Mouse (Mus musculus) liver, postnatal 0 days (tissue): ENCODE results near the gene St3gal5. TPM values are rescaled to one million over a fixed set of nuclear protein-coding genes. Genes with fewer than 3 reads are reported as not detected.

Source experiments
- ATAC-seq: fragments of 200-750 bp; cut with Nextera tagmentation; 2 replicates; pipeline ENCODE4 v1.8.0; 2017; ENCODE audit warnings: mild to moderate bottlenecking, moderate library complexity
- DNase-seq: peaks from one replicate; pipeline ENCODE4 v3.0.0-alpha.2; 2016
- H3K27ac ChIP-seq: fragments of 300-500 bp; sonication (generic); 2 replicates; pipeline ENCODE4 v1.5.1; 2014; ENCODE audit warnings: antibody characterized with exemption, moderate library complexity, mild to moderate bottlenecking, low read depth
- H3K27me3 ChIP-seq: fragments of 300-500 bp; sonication (generic); 2 replicates; pipeline ENCODE4 v1.6.1; 2014; ENCODE audit warnings: low read length, control low read depth, mixed read lengths; ENCODE audit not compliant: insufficient read depth
- H3K36me3 ChIP-seq: fragments of 300-500 bp; sonication (generic); replicated peaks from 2 replicates; pipeline ENCODE4 v1.6.1; 2014; ENCODE audit warnings: mild to moderate bottlenecking, control low read depth, low read length, moderate library complexity, mixed read lengths; ENCODE audit not compliant: insufficient read depth
- H3K4me1 ChIP-seq: fragments of 300-500 bp; sonication (generic); 2 replicates; pipeline ENCODE4 v1.6.1; 2014; ENCODE audit warnings: antibody characterized with exemption, mild to moderate bottlenecking, control low read depth; ENCODE audit not compliant: insufficient read depth
- H3K4me2 ChIP-seq: fragments of 300-500 bp; sonication (generic); 2 replicates; pipeline ENCODE4 v1.6.1; 2014; ENCODE audit warnings: low read depth, mild to moderate bottlenecking, low read length, moderate library complexity, mixed read lengths
- H3K4me3 ChIP-seq: fragments of 300-500 bp; sonication (generic); 2 replicates; pipeline ENCODE4 v1.5.1; 2014; ENCODE audit warnings: low read depth, low read length
- H3K9ac ChIP-seq: fragments of 300-500 bp; sonication (generic); replicated peaks from 2 replicates; pipeline ENCODE4 v1.6.1; 2014; ENCODE audit warnings: mild to moderate bottlenecking, moderate library complexity
- H3K9me3 ChIP-seq: fragments of 300-500 bp; sonication (generic); 2 replicates; pipeline ENCODE4 v1.6.1; 2016; ENCODE audit warnings: mild to moderate bottlenecking, control low read depth, low read length, mixed read lengths
- CTCF ChIP-seq: sonication (generic); IDR thresholded peaks from 2 replicates; pipeline ENCODE4 v1.5.1; 2016; ENCODE audit warnings: antibody characterized with exemption, low read depth
- EP300 ChIP-seq: IDR thresholded peaks from 2 replicates; pipeline ENCODE4 v1.6.1; 2016; ENCODE audit warnings: antibody characterized with exemption, low read depth, mild to moderate bottlenecking
- WGBS: fragments of 180-500 bp; shearing (Covaris S2); extraction: QIAGEN DNeasy Blood & Tissue Kit; methylation state at CpG from one replicate; pipeline ENCODE4 v1.1.7; 2014; ENCODE audit not compliant: insufficient replicate concordance; 5-methylcytosine and 5-hydroxymethylcytosine counted together
- polyA plus RNA-seq: library from polyadenylated mRNA; unstranded; fragments of >200 nt; fragmentation: Nextera tagmentation; extraction: Ambion mirVana; gene quantifications from 2 replicates; pipeline ENCODE4 v1.2.1, GENCODE M21; 2015

The St3gal5 gene
- polyA plus RNA-seq: 175 and 212 TPM in 2 replicates

DNA sequence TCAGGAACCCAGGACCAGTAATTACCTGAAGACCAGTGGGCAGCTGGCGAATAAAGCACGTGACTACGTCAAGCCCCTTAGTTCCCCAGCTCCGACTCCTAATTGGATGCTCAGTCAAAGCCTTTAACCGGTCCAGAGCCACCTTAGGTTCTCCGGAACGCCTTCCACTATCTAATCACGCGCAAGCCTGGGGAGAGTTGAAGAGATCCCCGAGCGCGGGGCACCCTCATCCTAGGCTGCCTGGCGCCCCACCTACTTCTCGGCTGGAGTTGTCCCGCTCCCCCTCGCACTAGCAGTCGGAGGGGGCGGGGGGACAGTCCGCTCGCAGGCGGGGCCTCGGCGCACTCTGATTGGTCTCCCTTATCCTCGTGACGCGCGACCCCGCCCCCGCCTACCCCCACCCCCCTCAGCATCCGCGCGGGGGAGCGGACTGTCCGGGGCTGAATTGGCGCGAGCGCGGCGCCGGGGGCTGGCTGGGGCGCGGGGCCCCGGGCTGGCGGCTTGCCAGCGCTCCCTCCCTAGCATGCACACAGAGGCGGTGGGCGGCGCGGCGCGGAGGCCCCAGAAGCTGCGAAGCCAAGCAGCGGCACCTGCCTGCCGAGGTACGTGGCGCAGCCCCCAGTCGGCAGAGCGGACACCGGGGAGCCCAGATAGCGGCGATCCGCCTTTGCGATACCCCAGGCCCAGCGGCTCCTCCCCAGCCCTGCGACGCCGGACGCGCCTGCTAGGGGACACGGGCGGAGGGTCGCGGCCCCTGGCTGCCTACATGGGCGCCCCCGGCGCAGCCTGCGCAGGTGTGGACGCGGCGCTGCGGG, at the start of gene St3gal5:
Gene St3gal5 (plus strand): TSS at position 412 of the 815 bp plus-strand sequence.
- Histone ChIP-seq H3K36me3 (peaks cover 11% of the 10 kb centered on the region; the same call in 1 of the 2 replicates), H3K27ac (peak within 1 kb of the TSS; percentile 96), H3K9ac (peak within 1 kb of the TSS; percentile 98), H3K4me3 (peak within 1 kb of the TSS; percentile 75), H3K9me3 (no peaks in the 10 kb centered on the region), H3K4me1 (peaks cover 53% of the 10 kb centered on the region), H3K27me3 (no peaks in the 10 kb centered on the region), H3K4me2 (peak within 1 kb of the TSS; percentile 83)
- under 1% methylated on average over 65 of the region's 81 CpGs for WGBS
- TF ChIP-seq CTCF (peak; percentile 49), EP300 (peak; percentile 45; the same call in 1 of the 2 replicates)
- DNase-seq (peak; percentile 97), ATAC-seq (peak; percentile 86)

DNA sequence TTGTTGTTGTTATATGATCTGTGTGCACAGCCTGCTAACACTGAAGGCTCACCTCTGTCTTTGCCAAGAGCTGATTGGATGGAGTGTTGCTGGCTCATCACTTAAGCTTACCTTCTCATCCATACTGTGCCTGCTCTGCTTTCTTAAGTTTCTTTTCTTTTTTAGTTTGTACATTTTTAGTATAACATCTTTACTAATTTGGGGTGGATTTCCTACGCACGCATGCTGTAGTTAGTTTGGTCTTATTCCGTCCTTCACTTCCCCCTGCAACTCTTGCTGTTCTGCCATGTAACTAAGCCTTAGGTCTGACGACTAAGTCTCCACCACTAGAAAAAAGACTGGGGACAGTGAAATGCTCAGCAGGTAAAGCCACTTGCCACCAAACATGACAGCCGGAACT, 48.7 kb upstream of the St3gal5 start:
- H3K27ac ChIP-seq: no peak overlapping the region
- H3K4me2 ChIP-seq: no peak overlapping the region
- no peak overlapping the region for H3K4me3 ChIP-seq
- H3K4me1 ChIP-seq: peaks cover 16% of the 10 kb centered on the region
- no peaks in the 10 kb centered on the region for H3K27me3 ChIP-seq
- TF ChIP-seq EP300: no peak
- no peak for TF ChIP-seq CTCF
- no peaks in the 10 kb centered on the region for H3K36me3 ChIP-seq
- DNase-seq (no peak), ATAC-seq (no peak)
- 83% methylated on average over 5 of the region's 5 CpGs for WGBS
- no peak overlapping the region for H3K9ac ChIP-seq
- no peaks in the 10 kb centered on the region for H3K9me3 ChIP-seq

DNA sequence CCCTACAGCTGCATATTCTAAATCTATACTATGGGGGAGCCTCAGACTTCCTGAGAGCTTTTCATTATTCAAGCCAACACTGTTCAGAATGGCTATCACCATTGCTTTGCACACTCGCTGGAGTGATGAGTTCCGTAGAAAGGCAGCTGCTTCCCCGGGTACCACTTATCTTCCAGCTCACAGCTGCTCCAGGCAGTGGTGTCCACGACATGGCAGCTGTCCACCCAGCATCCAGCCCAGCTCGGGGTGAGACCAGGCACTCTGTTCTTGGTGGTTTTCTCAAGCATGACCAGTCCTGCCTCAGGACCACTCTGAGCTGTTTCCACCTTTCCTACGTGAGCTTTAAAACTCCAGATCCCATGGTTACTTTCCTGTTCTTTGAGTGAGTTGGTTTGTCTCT, 47.5 kb upstream of the St3gal5 start:
- TF ChIP-seq CTCF (no peak), EP300 (no peak)
- Histone ChIP-seq H3K4me3 (no peak overlapping the region), H3K27ac (no peak overlapping the region), H3K36me3 (no peaks in the 10 kb centered on the region), H3K27me3 (no peaks in the 10 kb centered on the region), H3K9ac (no peak overlapping the region), H3K4me1 (peaks cover 16% of the 10 kb centered on the region), H3K9me3 (no peaks in the 10 kb centered on the region), H3K4me2 (no peak overlapping the region)
- ATAC-seq: no peak
- WGBS: 57% methylated on average over 6 of the region's 6 CpGs
- no peak for DNase-seq

DNA sequence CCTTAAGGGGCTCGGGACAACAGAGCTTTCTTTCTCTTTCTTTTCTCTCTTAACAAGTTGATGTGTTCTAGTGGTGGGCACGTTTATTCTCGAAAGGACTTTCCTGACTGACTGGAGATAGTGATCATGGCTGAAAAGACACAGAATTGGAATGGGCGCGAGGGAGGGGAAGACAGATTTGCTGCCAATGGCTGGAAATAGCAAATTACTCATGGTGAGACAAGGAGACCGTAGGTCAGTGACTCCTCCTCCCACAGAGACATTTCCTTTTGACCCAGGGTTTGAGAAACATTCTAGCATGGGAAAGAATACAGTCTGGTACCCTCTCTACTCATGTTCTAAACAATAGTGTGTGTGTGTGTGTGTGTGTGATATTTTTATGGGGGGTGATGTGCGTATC, 46.6 kb upstream of the St3gal5 start:
- H3K4me3 ChIP-seq: no peak overlapping the region
- WGBS: 23% methylated on average over 7 of the region's 7 CpGs
- no peak overlapping the region for H3K9ac ChIP-seq
- H3K27me3 ChIP-seq: no peaks in the 10 kb centered on the region
- H3K4me2 ChIP-seq: peak overlapping the region; percentile 47
- ATAC-seq (no peak), DNase-seq (no peak)
- peak overlapping the region; percentile 29; the same call in 1 of the 2 replicates for H3K27ac ChIP-seq
- no peaks in the 10 kb centered on the region for H3K9me3 ChIP-seq
- TF ChIP-seq EP300 (no peak), CTCF (no peak)
- peaks cover 16% of the 10 kb centered on the region for H3K4me1 ChIP-seq
- no peaks in the 10 kb centered on the region for H3K36me3 ChIP-seq

DNA sequence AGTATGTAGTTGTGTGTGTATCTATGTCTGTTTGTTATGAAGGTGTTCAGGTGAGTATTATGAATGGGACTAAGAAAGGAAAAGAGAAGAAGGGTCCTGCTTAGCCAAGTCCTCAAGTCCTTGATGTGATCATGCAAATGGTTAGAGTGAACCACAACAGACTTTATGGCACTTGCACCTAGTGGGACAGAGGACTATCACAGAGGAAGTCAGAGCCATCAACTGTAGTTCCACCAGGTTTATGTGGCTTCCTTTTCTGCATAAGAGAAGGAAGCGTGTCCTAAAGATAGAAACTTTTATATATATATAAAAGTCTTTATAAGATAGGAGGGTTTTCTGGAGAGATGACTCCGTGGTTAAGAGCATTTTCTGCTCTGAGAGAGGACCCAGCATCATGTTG, 46.1 kb upstream of the St3gal5 start:
- Histone ChIP-seq H3K9ac (no peak overlapping the region), H3K9me3 (no peaks in the 10 kb centered on the region), H3K27me3 (no peaks in the 10 kb centered on the region), H3K4me3 (no peak overlapping the region), H3K27ac (no peak overlapping the region), H3K4me1 (peaks cover 16% of the 10 kb centered on the region), H3K36me3 (no peaks in the 10 kb centered on the region), H3K4me2 (no peak overlapping the region)
- TF ChIP-seq EP300 (no peak), CTCF (no peak)
- no peak for DNase-seq
- no peak for ATAC-seq
- WGBS: 34% methylated on average over 2 of the region's 2 CpGs

DNA sequence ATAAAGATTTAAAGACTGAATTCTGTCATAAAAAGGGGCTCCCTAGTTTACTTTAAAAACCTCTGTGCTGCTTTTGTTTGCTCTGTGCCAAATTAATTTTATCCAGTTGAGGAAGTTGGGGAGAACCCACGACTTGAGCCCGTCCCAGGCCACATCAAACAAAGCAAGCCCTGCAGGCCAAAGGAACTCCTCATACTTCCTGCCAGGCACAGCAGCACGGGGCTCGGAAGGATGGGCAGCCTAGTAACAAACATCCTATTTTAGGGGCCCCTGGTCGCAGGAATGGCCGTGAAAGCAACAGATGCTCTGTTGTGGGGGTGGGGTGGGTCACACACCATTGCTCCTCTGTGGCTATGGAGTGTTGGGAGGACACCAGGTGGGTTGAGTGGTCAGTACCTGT, 45.6 kb upstream of the St3gal5 start:
- Histone ChIP-seq H3K36me3 (no peaks in the 10 kb centered on the region), H3K27ac (no peak overlapping the region), H3K4me1 (peaks cover 16% of the 10 kb centered on the region), H3K9me3 (no peaks in the 10 kb centered on the region), H3K9ac (no peak overlapping the region), H3K4me3 (no peak overlapping the region), H3K4me2 (no peak overlapping the region), H3K27me3 (no peaks in the 10 kb centered on the region)
- 21% methylated on average over 6 of the region's 6 CpGs for WGBS
- TF ChIP-seq CTCF (no peak), EP300 (no peak)
- ATAC-seq: no peak
- DNase-seq: no peak
